Mouse (Mus musculus) adrenal gland, postnatal 25 days (tissue): ENCODE data around the gene Mtg2. TPM values are rescaled to one million over a fixed set of nuclear protein-coding genes. Genes with fewer than 3 reads are reported as not detected.

Experiments
- DNase-seq: peaks from one replicate; pipeline ENCODE4 v3.0.0; 2021; ENCODE audit warnings: mixed read lengths
- long read RNA-seq: library from polyadenylated mRNA; stranded (forward); transcript quantifications from one replicate; pipeline ENCODE4 v2.0.0, GENCODE M21; 2021
- total RNA-seq: library from RNA; stranded (reverse); gene quantifications from 2 replicates; pipeline ENCODE4 v1.2.3, GENCODE M21; 2021

Mtg2 gene
- total RNA-seq, result 21.4 and 23.1 TPM in 2 replicates
- long read RNA-seq, partial matches to known transcripts, result 10 of 52 reads
- long read RNA-seq, other reads (novel, unspliced or antisense), result 42 of 52 reads

DNA sequence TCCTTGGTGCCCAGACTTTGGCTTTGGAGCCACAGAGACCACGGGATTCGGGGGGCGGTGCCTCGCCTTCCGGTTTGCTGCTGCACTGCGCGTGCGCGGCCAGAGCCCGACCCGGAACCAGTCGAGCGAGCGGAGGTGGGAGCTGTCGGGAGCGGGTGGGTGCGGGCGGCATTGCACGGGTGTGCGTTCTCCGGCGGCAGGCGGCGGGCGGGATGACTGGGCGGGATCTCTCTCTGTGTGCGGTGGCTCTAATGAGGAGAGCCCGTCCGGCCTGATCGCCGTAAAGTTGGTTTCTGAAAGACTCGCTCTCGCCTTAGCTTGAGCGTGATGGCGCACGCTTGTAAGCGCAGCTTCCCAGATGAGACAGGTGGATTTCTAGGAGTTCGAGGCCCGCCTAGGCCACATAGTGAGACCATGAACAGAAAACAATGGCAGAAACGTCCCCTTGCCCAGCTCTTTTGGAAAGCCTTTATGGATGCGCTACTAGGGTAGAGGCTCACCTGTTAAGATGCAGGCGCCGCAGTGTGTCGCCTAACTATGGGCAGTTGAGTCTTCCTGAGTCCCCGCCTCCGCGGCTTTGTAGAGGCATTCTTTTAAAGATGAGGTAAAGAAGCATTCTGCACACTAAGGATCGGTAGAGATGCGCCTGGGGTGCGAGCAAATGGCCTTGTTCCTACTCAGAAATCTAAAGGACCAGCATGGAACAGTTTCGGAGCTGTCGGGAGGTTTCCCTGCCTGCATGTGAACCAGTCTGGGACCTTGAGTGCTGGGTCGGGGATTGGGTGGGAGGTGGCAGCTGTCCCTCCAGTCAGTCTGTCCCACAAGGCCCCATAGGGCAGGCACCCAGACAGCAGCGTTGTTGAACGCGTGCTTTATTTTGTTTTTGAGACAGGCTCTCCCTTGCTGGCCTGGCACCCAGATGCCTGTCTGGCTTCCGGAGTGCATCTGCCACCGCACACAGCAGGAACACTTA lies at the start of gene Mtg2:
Gene Mtg2 (plus strand): TSS at position 108 of the 973 bp plus-strand sequence.
- DNase-seq, result peak; percentile 94

DNA sequence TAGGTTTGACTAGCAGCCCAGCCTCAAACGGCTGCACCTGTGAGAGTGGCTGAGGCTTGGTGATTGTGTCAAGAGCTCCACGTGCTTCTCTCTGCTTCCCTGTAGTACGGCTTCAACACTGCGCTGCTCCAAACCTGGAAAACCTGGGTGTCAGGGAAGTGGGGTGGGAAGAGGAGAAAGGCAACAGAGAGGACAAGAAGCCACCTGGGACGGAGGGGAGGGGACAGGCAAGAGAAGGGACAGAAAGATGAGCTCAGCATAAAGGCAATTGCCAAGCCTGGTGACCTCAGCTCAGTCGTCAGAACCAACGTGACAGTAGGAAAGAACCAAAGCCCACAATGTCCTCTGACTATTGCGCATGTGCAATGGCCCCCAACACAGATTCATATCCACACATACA lies 49.5 kb upstream of the Mtg2 start:
- no peak for DNase-seq

DNA sequence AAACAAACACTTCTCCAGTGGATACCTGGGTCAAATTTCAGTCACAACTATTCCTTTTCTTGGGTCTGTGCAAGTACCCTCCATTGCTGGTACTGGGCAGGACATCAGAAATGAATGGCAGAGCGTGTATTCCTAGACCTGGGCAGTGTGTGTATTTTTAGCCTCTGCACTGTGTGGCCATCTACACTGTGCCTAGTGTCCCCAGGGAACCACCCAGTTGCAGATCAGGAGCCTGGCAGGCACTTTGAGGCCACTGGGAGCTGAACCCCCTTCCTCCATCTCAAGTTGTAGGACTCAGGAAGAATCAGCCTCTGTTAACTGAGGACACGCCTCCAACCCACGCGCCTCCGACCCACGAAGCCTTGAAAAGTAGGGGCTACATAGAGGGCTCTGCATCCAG lies 47.6 kb upstream of the Mtg2 start:
- DNase-seq, result no peak

DNA sequence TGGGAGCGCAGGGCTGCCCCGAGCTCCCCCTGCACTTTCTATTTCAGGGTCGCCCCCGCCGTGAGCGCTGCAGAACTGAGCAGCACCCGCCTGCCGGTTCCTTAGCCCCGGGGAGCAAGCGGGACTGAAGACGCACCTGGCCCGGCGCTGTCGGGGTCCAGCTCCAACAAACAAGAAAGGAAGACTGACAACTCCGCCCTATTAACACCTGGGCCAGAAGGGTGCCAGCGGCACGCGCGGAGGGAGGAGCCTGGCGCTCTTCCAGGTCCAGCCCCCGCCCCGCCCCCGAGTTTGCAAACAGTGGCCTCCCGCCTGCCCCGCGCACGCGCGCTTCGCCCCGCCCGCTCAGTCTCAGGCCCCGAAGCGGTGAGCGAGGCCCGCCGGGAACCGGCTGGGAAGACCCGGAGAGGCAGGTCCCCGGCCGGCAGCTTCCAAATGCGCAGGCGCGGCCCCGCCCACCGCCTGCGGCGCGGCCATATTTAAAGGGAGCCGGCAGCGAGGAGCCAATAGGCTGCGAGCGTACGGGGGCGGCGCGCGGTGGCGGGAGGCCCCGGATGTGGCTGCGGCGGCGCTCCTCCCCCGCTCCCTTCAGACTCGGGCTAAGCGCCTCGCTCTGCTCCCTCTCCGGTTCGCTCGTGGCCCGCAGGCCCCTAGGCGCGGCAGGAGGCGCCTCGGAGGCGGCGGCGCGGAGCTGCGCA lies 45.8 kb upstream of the Mtg2 start, which contains the start of gene Lsm14b:
Gene Lsm14b (plus strand): TSS at position 587 of the 698 bp plus-strand sequence.
- peak; percentile 100 for DNase-seq

DNA sequence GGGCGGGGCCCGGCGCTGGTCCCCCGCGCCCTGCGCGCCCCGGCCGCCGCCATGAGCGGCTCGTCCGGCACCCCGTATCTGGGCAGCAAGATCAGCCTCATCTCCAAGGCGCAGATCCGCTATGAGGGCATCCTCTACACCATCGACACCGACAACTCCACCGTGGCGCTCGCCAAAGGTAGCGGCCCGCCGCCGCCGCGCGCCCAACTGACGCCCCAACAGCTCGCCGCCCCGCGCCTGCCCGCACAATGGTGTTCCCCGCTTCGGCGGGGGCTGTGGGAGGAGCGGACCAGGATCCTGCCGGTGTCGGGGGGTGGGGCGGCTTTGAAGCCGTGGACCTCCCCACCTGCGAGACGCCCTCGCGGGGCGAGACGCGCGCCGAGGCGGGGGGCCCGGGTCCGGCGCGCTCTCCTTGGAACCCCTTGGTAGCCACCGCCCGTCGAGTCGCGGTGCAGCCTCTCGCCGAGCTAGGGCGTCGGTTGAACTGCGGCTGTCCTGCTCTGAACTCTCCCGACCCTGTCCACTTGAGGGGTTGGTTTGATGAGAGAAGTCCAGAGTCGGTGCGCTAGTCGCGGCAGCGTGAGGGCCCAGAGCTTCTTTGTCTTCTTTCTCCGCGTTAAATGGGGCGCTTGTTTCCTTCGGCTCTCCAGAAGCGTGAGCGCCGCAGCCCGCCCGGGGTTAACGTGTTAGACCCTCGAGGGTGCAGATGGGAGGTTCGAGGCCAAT lies 45.1 kb upstream of the Mtg2 start:
- DNase-seq, result peak; percentile 60

- no peak for DNase-seq
These were observed 44.6 kb upstream of the Mtg2 start for GRCm38 (mm10) chr2:180025861-180026200.

DNA sequence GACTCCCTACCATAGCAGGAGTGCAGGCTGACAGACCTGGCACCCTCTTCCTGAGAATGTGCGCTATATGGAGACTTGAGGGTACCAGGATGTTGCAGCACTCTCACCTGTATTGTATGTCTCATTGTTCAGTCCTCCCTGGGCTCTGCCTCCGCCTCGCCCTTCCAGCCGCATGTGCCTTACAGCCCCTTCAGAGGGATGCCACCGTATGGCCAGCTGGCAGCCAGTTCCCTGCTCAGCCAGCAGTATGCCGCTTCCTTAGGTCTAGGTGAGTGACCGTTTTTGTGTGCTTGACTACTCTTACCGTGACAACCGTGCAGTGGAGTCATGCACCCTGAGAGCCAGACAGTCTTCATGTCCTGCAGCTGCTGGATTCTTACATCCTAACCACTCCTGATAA lies 42.6 kb upstream of the Mtg2 start:
- no peak for DNase-seq

DNA sequence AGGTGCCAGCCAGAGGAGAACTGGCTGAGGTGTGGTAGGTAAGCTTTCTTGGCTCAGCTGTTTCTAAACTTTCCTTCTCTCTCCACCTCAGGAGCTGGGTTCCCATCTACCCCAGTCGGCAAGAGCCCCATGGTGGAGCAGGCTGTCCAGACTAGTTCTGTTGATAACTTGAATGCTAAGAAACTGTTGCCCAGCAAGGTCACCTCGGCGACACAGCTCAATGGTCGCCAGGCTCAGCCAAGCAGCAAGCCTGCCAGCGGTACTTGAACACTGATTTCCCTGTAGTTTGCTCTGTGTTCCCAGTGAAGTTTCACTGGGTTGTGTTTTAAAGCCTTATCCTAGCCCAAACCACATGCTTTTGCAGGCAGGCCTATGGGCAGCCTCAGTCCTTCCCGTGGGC lies 39.1 kb upstream of the Mtg2 start:
- DNase-seq, result no peak

GRCm38 (mm10) chr2:180032925-180033324 lies 37.5 kb upstream of the Mtg2 start:
- no peak for DNase-seq

DNA sequence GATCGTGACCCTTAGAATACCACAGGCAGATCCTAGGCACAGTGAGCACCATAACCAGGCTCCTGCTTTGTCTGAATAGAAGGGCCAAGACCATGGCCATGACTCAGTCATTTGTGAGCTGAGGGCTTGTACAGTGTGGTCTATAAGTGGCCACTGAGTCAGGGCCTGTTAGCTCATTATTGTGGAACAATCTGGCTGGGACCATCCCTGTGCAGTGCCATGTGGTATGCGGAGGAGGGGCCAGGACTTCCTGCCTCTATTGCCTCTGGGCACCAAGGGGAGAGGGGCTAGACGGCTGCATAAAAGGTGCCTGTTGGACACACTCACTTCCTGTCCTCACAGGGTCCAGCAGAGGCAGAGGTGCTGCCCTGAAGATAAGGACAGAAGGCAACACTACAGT lies 36.4 kb upstream of the Mtg2 start:
- DNase-seq, result no peak

DNA sequence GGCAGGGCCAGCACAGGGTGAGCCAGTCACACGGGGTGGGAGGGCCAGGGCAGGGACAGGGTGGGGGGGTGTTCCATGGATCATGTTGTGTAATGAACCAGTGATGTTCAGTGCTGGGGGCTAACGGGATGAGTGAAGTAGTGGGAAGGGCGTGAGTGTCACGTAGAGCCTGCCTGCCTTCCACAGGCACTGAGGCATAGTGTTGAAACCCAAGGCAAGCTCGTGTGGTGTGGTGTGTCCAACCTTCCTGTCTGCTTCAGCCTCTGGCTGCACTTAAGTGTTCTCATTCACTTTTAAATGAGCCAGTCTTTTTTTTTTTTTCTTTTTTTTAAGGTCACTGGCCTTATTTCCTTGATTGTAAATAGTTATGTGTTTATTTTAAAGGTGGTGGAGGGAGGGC lies 35.6 kb upstream of the Mtg2 start:
- DNase-seq, result no peak

GRCm38 (mm10) chr2:180040406-180040805 lies 30.0 kb upstream of the Mtg2 start:
- DNase-seq, result no peak

GRCm38 (mm10) chr2:180041577-180042255 lies 28.7 kb upstream of the Mtg2 start:
- peak; percentile 41 for DNase-seq

GRCm38 (mm10) chr2:180042256-180042857 lies 28.0 kb upstream of the Mtg2 start, which contains the start of the genes Psma7 and Ss18l1:
Gene Psma7 (minus strand): TSS chr2:180042433.
Gene Ss18l1 (plus strand): TSS chr2:180042509.
- peak; percentile 92 for DNase-seq

DNA sequence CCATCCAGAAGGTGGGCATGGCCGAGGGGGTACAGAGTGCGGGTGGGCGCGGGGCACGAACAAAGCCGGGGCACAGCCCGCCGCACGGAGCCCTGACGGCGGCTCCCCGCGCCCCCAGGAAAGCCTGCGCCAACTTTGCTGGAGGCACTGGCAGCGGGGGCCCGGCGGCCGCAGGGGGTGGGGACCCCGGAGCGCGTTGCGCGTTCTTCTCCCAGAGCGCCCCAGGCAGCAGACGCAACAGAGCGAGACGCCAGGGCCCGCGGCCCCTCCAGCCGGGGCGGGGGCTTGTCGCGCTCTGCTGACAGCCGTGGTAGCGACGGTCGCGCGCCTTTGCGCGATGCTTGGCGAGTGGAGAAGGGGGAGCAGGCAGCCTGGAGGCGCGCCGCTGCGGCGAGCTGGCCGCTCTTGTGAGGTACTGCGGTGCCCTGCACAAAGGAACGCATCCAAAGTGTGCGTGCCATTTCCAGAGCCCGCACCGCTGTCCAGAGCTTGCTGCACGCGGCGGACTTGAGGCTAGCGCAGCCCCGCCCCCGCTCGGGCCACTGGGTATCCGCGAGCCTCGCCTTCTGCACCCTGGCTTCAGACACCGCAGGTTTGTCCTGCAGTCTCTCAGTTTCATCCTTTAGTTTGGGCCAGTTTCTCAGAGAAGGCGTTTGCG lies 27.4 kb upstream of the Mtg2 start:
- peak; percentile 55 for DNase-seq

- DNase-seq, result peak; percentile 23
These were observed 25.1 kb upstream of the Mtg2 start for GRCm38 (mm10) chr2:180045283-180045682.

DNA sequence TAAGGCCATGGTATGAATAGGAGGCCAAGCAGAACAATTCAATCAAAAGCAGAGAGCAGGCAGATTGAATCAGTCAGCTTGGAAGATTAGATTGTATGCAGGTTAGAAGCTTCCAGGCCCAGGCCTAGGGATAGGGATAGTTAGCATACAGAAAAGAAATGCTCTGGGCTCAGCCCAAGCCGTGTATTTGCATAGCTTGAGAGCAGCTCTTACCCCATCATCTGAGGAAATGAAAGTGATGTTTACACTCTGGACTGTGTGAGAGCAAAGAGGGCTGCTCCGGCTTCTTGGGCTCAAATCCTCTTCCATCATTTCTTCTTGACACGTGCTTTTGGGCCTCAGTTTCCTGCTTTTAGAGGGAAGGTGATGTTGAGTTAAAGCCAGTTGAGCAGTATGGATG lies 22.8 kb upstream of the Mtg2 start:
- DNase-seq, result no peak

DNA sequence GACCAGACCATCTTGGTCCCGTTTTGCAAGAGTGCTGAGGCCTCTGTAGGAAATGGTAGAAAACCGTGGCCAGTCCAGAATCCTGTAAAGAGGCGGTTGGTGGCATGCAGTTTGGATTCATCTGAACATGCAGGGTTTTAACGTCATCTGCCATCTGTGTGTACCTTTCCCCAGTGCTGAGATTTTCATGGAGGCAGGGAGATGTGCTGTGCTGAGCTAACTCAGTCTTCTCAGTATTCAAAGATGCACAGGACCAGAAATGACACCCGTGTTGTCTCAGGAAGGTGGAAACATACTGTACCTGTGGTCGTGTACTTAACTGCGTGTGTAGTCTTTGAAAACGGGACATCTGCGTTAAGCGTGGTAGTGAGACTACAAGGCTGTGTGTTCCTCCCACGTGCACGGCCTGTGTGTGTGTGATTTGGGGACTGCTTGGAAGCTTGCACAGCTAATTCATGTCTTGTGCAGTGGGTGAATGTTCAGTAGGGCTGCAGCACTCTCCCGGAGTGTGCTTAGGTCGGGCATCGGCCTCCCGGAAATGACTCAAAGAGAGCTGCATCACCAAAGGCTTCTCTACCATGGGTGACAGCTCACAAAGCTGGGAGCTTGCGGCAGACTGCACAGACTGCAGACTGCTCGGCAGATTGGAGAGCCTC lies 22.3 kb upstream of the Mtg2 start:
- DNase-seq, result no peak

GRCm38 (mm10) chr2:180050986-180051385 lies 19.4 kb upstream of the Mtg2 start:
- DNase-seq, result peak; percentile 86
